Mouse (Mus musculus) small intestine, adult 2 months (tissue): ENCODE data around the gene Ip6k1. TPM values are rescaled to one million over a fixed set of nuclear protein-coding genes. Genes with fewer than 3 reads are reported as not detected.

Experiments used
- H3K27ac ChIP-seq: fragments of 200-500 bp; 2 replicates; pipeline ENCODE4 v1.5.1; 2012; ENCODE audit warnings: low read depth, low read length, control low read depth, inconsistent platforms; ENCODE audit not compliant: insufficient read depth
- H3K27me3 ChIP-seq: fragments of 200-500 bp; 2 replicates; pipeline ENCODE4 v1.6.1; 2012; ENCODE audit warnings: mild to moderate bottlenecking, moderate library complexity, low read length, inconsistent platforms; ENCODE audit not compliant: control insufficient read depth, insufficient read depth
- H3K36me3 ChIP-seq: fragments of 200-500 bp; 2 replicates; pipeline ENCODE4 v1.6.1; 2012; ENCODE audit warnings: mild to moderate bottlenecking, low read length, control low read depth, inconsistent platforms; ENCODE audit not compliant: control insufficient read depth, insufficient read depth
- H3K4me1 ChIP-seq: fragments of 200-500 bp; 2 replicates; pipeline ENCODE4 v1.6.1; 2012; ENCODE audit warnings: low read length, inconsistent platforms, mixed read lengths; ENCODE audit not compliant: control insufficient read depth, insufficient read depth, insufficient read length
- H3K4me3 ChIP-seq: fragments of 200-500 bp; 2 replicates; pipeline ENCODE4 v1.5.1; 2012; ENCODE audit warnings: low read depth, mild to moderate bottlenecking, control low read depth, inconsistent platforms, low read length, moderate library complexity
- CTCF ChIP-seq: fragments of 200-500 bp; IDR thresholded peaks from 2 replicates; pipeline ENCODE4 v1.5.1; 2012; ENCODE audit warnings: low read depth, mild to moderate bottlenecking, control low read depth, inconsistent platforms, low read length, moderate library complexity, mixed read lengths; ENCODE audit not compliant: insufficient replicate concordance, insufficient read length; ENCODE audit errors: extremely low read depth
- POLR2A ChIP-seq: fragments of 200-500 bp; IDR thresholded peaks from 2 replicates; pipeline ENCODE4 v1.6.1; 2012; ENCODE audit warnings: low read depth, mild to moderate bottlenecking, control low read depth, inconsistent platforms, low read length, moderate library complexity
- WGBS: fragments of 180-500 bp; shearing (Covaris S2); methylation state at CpG from one replicate; pipeline ENCODE4 v1.1.7; 2018; 5-methylcytosine and 5-hydroxymethylcytosine counted together
- polyA plus RNA-seq: library from polyadenylated mRNA; depleted of rRNA; stranded (reverse); fragments of >200 nt; gene quantifications from 2 replicates; pipeline ENCODE4 v1.2.3, GENCODE M21; 2012

The Ip6k1 gene
- polyA plus RNA-seq, 1 experiment, result 160 TPM

- H3K36me3 ChIP-seq, result peaks cover 26% of the 10 kb centered on the region
- WGBS, result 68% methylated on average over 7 of the region's 7 CpGs
Observed at GRCm38 (mm10) chr9:108073141-108073930, 71.0 kb downstream of the Ip6k1 start.

GRCm38 (mm10) chr9:108080168-108080567 is 77.9 kb downstream of the Ip6k1 start, which contains the start of gene Mst1:
TSS of gene Mst1 (plus strand) at chr9:108080436.
- 84% methylated on average over 5 of the region's 5 CpGs for WGBS
- Histone ChIP-seq H3K4me3 (peak within 1 kb of the TSS; percentile 78), H3K4me1 (peaks cover 34% of the 10 kb centered on the region), H3K27me3 (no peaks in the 10 kb centered on the region), H3K36me3 (peaks cover 17% of the 10 kb centered on the region), H3K27ac (peak within 1 kb of the TSS; percentile 25; the same call in 1 of the 2 replicates)
- no peak for TF ChIP-seq CTCF

More at GRCm38 (mm10) chr9:108073141-108073930, 71.0 kb downstream of the Ip6k1 start:
- Histone ChIP-seq H3K4me1 (peaks cover 7% of the 10 kb centered on the region; the same call in 1 of the 2 replicates), H3K27ac (no peak overlapping the region), H3K4me3 (no peak overlapping the region), H3K27me3 (no peaks in the 10 kb centered on the region)
- no peak for TF ChIP-seq CTCF
- no peak for TF ChIP-seq POLR2A

- no peak overlapping the region for H3K27ac ChIP-seq
- WGBS, result 9% methylated on average over 19 of the region's 19 CpGs
- H3K4me1 ChIP-seq, result peaks cover 37% of the 10 kb centered on the region
Observed at GRCm38 (mm10) chr9:108082549-108082948, 80.2 kb downstream of the Ip6k1 start.

GRCm38 (mm10) chr9:108082988-108083431 is 80.7 kb downstream of the Ip6k1 start, which contains the start of gene Rnf123:
TSS of gene Rnf123 (minus strand) at chr9:108083346.
- H3K36me3 ChIP-seq, result peaks cover 37% of the 10 kb centered on the region
- TF ChIP-seq CTCF, result no peak
- TF ChIP-seq POLR2A, result no peak
- peak within 1 kb of the TSS; percentile 29 for H3K4me3 ChIP-seq
- no peaks in the 10 kb centered on the region for H3K27me3 ChIP-seq
- 21% methylated on average over 12 of the region's 12 CpGs for WGBS
- H3K4me1 ChIP-seq, result peaks cover 33% of the 10 kb centered on the region
- no peak within 1 kb of the TSS for H3K27ac ChIP-seq

More at GRCm38 (mm10) chr9:108082549-108082948, 80.2 kb downstream of the Ip6k1 start:
- Histone ChIP-seq H3K27me3 (no peaks in the 10 kb centered on the region), H3K4me3 (peak overlapping the region; percentile 29), H3K36me3 (peaks cover 34% of the 10 kb centered on the region)
- TF ChIP-seq POLR2A (no peak), CTCF (no peak)

GRCm38 (mm10) chr9:108083561-108083960 is 81.3 kb downstream of the Ip6k1 start:
- 61% methylated on average over 6 of the region's 6 CpGs for WGBS
- Histone ChIP-seq H3K27ac (no peak overlapping the region), H3K27me3 (no peaks in the 10 kb centered on the region), H3K36me3 (peaks cover 42% of the 10 kb centered on the region), H3K4me1 (peaks cover 29% of the 10 kb centered on the region), H3K4me3 (no peak overlapping the region)
- TF ChIP-seq CTCF (no peak), POLR2A (no peak)

- H3K27ac ChIP-seq, result peak overlapping the region; percentile 81
- peaks cover 58% of the 10 kb centered on the region for H3K36me3 ChIP-seq
- no peaks in the 10 kb centered on the region for H3K27me3 ChIP-seq
- WGBS, result 73% methylated on average over 4 of the region's 4 CpGs
- peaks cover 25% of the 10 kb centered on the region for H3K4me1 ChIP-seq
- TF ChIP-seq CTCF, result no peak
- TF ChIP-seq POLR2A, result no peak
- no peak overlapping the region for H3K4me3 ChIP-seq
Observed at GRCm38 (mm10) chr9:108085261-108085660, 83.0 kb downstream of the Ip6k1 start.

- peaks cover 69% of the 10 kb centered on the region for H3K36me3 ChIP-seq
- H3K27ac ChIP-seq, result no peak overlapping the region
- TF ChIP-seq POLR2A (no peak), CTCF (no peak)
- H3K27me3 ChIP-seq, result no peaks in the 10 kb centered on the region
- no peak overlapping the region for H3K4me3 ChIP-seq
- H3K4me1 ChIP-seq, result peaks cover 5% of the 10 kb centered on the region
- WGBS, result 96% methylated on average over 7 of the region's 7 CpGs
Observed at GRCm38 (mm10) chr9:108090611-108091120, 88.4 kb downstream of the Ip6k1 start.
